Mouse (Mus musculus) testis, postnatal 10 days (tissue): Measurements from ENCODE around the gene Gm2115.

Experiments used
- DNase-seq: peaks from one replicate; pipeline ENCODE4 v3.0.0; 2021; ENCODE audit warnings: low spot score

Gm2115 gene

DNA sequence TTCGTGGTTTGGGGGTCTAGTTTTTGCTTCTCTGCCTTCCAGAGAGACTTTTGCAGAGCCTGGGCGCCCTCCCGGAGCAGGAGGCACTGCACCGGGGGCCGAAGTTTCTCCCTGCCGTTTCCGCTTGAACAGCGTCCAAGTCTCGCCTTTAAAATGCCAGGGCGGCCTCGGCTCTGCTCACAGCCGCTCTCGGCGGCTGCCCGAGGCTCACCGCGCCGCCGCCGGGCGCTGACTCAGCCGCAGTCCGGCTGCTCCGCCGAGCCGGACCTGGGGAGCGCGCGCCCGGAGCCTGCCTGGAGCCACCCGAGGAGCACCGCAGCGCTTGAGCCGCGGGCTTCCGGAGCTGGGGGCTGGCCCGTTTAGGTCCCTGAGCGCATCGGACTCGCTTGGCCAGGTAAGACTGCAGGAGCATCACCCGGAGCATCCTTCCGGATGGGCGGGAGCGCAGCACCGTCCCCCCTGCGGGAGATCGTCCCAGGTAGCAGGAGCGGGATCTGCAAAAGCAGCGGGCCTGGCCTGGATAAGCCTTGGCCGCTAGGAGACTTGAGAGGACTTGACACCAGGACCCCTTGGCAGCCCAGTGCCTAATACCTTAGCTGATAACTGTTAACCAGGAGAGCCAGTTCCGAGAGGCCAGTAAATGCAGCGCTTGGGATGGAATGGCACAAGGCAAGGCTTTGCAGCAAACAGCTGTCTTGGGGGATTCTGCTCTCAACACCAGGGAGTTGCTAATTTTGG, at the start of gene Gm2115:
TSS of gene Gm2115 (plus strand) at position 159 of the 738 bp plus-strand sequence.
- peak; percentile 53 for DNase-seq

DNA sequence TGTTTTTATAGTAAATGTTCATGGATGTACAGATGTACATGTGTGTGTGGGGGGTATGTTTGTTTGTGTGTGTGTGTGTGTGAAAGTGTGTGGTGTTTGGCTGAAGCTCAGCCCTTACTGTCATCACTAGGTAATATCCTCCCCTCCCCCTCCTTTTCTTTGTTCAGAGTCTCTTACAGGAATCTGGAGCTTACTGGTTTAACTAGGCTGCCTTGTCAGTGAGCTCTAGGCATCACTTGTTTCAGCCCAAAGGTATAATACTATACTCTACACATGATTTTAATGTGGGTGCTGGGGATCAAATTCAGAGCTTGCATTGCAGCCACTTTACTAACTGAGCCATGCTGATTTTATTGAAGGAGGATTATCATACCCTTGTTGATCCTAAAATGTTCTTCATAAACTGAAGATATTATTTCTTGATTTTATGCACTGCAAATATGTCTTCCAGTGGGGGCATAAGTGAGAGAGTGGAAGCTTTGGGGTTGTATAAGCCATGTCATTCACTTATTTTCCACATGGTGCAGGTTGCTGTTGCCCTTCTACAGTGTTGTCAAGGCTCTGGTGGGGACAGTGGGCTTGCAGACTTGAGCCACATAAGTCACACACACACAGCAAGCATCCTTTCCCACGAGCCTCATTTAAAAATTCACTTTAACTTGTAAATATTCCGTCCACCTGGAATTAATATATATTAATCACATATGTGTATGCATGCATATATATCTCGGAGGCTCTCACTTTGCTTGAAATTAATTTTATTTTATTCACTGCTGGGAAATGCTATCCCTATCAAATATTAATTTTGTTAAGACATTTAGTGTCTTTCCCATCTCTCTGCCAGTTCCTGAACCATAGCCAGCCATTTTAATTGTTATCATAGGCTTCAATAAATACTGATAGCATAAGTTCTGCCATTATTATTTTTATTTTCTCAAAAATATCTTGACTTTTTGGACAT, 45.0 kb upstream of the Gm2115 start:
- DNase-seq = no peak

DNA sequence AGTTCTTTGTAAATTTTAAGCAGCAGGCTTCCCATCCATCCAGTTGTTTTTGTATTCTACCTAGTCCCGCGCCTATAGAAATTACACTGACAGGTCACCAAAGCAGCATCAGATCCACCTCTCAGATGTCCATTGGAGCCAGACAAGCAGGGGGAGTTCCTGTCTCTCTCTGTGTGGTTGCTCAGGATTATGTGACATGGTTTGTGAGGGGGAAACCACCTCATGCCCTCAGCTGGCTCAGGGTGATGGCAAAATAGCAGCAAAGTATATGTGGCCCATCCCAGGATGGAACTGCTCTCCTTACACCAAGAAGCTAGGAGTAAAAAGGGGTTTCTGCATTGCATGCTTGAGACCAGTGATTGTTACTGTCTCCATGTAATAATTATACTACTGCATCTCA, 42.3 kb upstream of the Gm2115 start:
- DNase-seq = no peak

DNA sequence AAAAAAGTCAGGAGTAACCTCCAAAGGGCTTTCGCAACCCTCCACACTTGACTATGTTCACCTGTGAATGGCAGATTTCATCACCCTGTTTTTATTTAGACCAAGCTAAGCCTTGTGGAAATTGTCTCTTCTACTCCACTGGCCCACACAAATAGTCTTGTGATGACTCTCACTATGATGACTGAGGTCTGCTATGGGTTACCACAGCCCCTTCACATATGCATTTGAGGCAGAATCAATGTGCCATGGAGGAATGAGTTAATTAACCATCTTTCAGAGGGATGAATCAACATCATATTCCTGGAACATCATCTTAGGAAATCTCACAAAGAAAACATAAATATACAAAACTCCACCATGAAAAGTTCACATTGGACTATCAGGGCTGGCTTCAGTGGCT, 25.6 kb upstream of the Gm2115 start:
- no peak for DNase-seq

DNA sequence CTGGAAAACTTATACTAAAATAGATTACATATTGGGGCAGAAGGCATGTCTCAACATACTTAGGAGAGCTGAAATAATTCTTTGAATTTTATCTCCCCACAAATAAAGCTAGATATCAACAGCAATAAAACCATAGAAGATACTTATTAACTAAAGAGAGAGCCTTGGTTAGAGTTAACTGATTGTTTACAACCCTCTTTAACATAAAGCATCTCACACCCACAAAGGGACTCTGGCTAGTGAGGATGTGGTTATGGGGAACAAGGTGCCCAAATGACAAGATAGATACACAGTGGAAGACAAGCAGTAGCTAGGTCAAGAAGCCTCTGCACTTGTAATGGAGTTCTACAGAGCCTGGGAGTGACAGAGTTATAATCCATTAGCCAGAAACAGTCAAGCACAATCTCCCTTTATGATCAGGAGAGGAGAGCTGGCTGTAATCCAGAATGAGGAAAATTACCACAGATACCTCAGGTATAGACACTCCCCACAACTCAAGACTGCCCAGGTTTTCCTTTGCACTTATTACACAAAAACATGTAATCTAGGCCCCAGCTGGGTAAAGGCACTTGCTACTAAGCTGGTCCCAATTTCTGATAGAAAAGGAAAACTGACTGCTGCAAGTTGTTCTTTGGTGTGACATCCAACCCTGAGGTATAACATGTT, 10.1 kb upstream of the Gm2115 start:
- no peak for DNase-seq

DNA sequence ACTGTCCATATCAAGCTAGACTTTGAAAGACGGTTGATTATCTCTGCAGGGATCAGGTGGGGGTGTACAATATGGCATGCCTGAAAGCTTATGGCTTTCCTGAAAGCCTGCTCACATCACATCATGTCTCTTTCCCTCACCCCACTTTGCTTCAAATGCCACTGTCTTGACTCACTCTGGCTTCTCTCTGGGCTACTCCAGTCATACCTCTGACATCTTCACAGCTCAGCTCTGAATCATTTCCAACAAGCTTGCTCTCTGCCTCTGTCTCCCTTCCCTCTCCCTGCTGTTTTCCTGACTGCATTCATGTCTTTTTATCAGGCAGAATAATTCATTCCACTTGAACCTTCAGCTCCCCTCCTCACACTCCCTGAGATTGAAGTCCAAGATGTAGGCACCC, 7.4 kb upstream of the Gm2115 start:
- no peak for DNase-seq

DNA sequence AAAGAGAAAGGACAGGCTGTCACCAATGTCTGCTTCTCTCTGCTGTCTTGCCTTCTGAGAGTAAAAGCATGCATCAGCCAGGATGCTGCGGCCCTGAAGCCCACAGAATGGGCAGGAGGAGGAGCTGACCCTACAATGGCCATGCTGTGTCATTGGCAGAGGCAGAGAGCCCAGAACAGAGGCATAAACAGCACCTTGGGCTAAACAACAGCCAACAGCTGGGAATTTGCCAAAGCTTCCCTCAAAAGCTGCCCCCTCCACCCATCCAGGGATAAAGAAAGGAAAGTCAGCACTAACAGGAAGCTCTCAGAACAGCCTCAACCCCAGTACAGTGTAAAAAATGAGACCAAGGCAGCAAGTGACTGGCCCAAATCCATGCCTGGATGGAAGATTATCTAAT, 6.3 kb upstream of the Gm2115 start:
- DNase-seq = no peak

DNA sequence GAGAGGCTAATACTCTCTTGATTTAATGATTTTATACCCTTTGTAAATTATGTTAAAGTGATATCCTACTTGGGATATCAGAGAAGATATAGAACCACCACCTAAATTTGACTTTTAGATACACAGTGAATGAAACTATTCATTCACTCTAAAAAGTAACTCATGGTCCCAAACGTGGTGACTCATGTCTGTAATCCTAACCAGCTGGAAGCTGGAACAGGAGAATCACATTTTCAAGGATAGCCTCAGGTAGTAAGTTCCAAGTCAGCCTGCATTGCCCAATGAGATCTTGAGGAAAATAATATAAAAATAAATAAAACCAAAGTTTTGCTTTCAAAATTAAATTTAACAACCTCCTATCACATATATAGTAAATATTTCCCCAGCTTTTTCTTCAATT, 2.6 kb upstream of the Gm2115 start:
- DNase-seq = no peak

DNA sequence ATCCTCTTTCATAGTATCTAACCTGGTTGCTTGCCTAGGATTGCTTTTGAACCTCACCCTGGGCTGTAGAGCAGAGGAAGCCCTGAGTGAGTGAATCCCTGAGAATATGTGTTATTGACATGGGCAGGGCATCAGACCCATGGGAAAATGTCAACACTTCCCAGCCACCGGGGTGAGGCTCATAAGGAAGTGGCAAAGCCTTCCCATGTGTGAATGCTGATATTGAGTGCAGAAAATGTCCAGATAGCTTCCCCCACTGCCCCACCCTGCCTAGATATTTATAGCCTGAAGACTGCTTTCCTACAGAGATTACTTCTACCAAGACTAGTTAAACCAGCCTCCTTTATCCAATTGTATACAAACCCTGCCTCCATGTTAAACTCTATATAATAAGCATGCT, 4.0 kb downstream of the Gm2115 start:
- no peak for DNase-seq

DNA sequence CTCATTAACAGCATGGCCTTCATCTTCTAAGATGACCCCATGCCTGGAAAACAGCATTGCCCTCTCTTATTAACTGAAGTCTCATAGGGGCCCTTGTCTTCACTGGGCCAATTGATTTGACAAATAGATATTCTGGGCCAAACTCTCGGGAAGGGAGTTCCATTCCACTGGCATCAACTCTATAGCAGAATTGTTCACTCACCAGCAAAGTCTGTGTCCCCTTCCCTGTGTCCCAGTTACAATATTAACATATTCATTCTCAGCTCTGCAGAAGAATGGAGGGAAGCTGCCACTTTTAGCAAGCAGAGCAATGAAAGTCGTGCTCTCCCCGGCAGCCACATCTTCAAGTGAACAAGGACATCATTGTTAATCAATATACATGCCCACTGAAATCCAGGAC, 5.9 kb downstream of the Gm2115 start:
- DNase-seq = no peak

DNA sequence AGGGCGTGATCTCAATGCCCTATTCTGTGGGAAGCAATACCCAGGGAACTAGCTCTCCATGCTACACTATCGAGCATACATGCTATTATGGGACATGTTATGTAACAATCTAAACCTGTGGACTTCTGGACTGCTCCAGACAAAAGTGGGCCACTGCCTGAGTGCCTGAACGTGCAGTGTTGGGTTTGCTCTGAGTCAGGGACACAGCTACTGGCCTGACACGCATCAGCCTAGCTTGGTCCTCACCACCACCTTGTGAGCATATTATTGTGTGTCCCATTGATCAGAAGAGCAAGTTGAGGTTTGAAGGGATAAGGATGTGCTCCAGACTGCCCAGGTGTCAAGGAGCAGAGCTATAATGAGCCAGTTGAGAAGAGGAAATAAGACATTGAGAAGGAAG, 16.2 kb downstream of the Gm2115 start:
- DNase-seq = no peak

DNA sequence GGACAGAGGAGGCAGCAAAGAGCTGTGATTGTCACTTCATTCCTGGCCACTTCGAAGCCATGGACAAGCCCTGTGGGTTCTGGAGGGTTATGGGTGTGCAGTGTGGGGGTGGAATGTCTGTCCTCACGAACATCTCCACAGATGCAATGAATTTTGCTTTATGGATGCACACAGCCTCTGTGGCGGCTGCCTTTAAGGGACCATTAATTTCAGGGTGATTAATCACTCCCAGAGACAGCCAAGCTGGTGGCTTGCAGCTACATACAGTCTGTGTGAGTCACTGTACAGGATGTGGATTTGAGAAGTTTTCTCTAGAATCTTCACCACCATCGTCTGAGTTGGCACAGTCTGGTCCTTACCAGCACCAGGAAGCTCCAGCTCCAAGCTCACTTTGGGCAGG, 17.9 kb downstream of the Gm2115 start:
- no peak for DNase-seq

DNA sequence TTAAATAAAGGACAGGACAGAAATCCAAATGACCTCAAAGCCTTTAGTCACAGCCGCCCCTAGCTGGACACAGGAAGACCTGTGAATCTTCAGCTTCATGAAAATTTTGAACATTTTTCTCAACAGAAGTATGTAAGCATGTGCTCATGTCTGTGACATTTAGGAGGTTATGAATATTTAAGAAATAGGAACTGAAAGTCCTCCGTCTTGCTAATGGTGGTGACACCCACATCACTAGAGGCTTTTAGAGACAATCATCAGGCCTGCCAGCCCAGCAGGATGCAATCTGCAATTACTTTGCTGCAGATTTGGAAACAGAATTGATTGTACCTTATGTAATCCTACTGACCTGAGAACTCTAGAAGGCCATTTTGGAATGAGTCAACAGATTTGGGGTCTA, 22.7 kb downstream of the Gm2115 start:
- no peak for DNase-seq

DNA sequence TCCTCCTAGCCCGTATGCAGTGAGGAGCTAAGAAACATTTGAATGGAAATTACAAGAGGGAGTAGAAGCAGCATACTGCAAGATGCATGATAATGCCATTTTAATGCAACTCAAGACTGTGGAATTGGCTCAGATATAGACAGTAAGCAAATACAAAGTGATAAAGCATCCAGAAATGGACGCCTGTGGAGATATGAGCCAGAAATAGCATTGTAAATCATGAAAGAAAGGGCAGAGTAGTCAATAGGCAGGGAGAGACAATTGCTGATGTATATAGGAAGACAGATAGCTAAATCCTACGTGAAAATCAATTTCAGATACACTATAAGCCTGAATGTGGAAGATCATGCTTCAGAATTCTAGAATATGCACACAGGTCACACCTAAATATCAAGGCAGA, 26.5 kb downstream of the Gm2115 start:
- no peak for DNase-seq

DNA sequence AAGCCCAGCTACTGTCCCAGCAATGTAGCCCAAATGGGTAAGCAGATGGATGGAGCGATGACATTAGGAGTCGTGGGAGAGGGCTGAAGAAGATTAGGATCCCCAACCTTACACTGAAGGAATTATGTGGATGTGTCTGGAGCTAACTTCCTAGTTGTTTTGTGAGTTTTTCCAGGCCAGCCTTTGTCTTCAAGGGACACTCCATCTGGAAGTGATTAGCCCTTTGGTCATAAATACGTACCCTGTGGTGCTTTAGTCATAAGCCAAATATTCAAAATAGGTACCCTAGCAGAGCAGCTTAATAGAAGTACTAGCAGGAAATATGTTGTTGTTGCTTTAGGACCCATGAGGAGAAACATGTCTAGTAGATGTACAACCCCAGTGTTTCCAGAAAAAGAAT, 28.6 kb downstream of the Gm2115 start:
- no peak for DNase-seq

DNA sequence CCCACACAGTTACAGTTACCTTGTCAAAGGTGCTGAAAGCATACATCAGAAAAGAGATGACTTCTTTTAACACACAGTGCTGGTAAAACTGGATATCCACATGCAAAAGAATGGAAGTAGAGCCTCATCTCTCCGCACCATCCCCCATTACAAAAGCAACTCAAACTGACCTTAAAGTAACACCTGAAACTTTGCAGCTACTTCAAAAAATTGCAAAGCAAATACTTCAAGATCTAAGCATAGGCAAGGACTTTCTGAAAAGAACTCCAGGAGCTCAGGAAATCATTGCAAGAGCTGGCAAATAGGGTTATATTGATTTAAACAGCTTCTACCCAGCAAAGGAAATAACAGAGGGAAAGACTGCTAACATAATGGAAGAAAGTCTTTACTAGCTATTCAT, 31.7 kb downstream of the Gm2115 start:
- no peak for DNase-seq

DNA sequence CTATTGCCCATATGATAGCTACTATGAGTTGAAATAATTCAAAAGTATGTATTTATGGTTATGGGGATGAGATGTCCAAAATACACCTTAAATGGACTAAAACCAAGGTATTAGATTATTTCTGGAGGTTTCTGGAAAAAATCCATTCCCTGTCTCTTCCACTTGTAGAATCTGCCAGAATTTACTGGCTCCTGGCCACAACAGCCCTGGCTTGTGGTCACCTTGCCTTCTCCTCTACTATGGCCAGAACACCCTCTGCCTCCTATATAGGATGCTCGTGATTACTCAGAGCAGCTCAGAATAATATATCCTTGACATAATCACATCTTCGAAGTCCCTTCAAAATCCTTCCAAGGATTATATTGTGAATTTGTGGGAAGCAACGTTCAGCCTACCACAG, 35.5 kb downstream of the Gm2115 start:
- DNase-seq = no peak

DNA sequence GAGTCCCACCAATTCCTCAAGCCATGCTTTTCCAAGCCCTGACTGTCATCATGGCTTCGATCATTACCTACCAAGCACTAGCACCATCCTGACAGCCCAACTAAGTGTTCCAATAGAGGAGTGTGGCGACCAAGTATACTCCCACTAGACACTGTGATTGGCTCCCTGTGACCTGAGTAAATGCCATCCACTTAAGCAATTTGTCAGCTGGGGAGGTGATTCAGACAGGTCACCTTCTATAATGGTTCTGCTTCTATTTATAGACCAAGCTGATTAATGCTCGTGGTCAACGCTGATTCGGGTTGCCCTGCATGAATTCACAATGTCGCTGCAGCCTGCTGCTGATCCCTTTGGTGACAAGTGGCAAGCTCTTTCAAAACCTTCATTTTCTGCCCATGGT, 37.4 kb downstream of the Gm2115 start:
- DNase-seq = no peak

DNA sequence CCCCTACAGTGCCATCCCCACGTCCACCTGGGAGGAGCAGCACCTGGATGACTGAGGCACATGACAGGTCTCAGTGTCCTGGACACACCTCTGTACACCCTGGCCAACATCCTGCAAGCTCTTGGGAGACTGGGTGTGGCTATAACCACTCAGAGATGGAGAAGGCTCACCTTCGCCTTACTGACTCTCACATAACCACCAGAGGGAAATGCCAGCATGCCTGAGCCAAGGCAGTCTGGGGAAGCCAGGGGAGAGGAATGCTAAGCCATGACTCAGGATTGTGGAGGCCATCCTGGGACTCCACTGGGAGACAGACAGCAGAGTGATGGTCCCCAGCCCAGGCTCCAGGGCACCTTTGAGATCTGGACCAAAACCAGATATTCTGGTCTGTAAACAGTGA, 48.3 kb downstream of the Gm2115 start:
- no peak for DNase-seq

DNA sequence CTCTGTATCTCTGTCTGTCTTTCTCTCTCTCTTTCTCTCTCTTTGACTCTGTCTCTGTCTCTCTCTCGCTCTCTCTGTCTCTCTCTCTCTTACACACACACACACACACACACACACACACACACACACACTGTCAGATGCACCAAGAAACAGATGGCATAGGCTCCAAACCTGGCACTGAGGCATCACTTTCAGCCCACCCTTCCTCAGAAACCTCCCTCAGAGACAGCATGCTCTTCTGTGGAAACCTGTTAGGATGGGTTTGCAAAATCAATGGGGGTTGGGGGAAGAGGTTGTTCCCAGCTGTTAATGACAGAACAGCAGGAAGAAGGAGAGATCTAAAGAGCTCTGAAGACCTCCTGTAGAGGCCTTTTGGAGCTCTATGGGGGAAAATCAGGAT, 50.1 kb downstream of the Gm2115 start:
- no peak for DNase-seq

DNA sequence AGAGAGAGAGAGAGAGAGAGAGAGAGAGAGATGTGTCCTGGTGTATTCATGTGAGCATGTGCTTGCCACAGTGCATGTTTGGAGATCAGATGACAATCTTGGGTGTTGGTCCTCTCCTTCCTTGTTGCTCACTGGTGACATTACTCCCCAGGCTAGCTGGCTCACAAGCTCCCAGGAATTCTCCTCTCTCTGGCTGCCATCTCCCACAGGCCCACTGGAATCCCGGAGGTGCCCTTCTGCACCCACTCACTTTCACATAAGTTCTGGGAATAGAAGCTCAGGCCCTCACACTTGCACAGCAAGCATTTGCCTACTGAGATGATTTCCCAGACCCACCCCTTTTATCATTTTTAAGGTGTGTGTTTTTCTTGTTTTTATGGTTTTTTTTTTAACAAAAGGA, 51.0 kb downstream of the Gm2115 start:
- DNase-seq = no peak

DNA sequence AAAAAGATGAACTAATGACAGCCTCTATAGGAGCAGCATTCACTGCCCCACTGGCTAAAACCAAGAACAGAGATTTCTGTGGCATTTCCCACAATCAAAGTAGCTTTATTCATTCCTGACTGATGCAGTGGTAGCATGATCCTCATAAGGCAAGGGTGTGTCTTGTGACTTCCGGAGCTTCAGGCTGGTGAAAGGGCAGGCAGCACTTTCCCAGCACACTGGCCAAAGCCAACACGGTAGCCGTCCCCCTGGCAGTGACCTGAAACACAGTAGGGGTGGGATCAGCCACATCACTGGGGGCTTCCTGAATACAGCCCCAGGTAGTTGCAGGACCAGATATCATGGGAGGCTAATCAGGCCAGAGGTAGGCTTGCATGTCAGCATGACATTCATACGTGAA, 56.3 kb downstream of the Gm2115 start:
- no peak for DNase-seq
